Mouse (Mus musculus): ENCODE data around the gene Gm11639.

Gm11639 gene

GRCm38 (mm10) chr11:105144508-105145210 lies 459.2 kb downstream of the Gm11639 start:
- in situ Hi-C loops (cut with MboI; ENCODE audit: low pct_unique_long_range_greater_than_20kb in 1 of 2, low sequenced_read_pairs in 2 of 2, unreplicated experiment in 1 of 2): no loop called here

GRCm38 (mm10) chr11:105145211-105145610 lies 459.7 kb downstream of the Gm11639 start:
- in situ Hi-C loops (cut with MboI; ENCODE audit: low pct_unique_long_range_greater_than_20kb in 1 of 2, low sequenced_read_pairs in 2 of 2, unreplicated experiment in 1 of 2): no loop called here

- in situ Hi-C loops (cut with MboI; ENCODE audit: low pct_unique_long_range_greater_than_20kb in 1 of 2, low sequenced_read_pairs in 2 of 2, unreplicated experiment in 1 of 2): no loop called here
Observed at GRCm38 (mm10) chr11:105146593-105146992, 461.1 kb downstream of the Gm11639 start, which contains the start of gene Gm10842. TSS of gene Gm10842 (plus strand) at chr11:105146893.

GRCm38 (mm10) chr11:105149353-105149752 lies 463.8 kb downstream of the Gm11639 start:
- in situ Hi-C loops (cut with MboI; ENCODE audit: low pct_unique_long_range_greater_than_20kb in 1 of 2, low sequenced_read_pairs in 2 of 2, unreplicated experiment in 1 of 2): no loop called here

- in situ Hi-C loops (cut with MboI; ENCODE audit: low pct_unique_long_range_greater_than_20kb in 1 of 2, low sequenced_read_pairs in 2 of 2, unreplicated experiment in 1 of 2): loop anchor here (25.0 kb wide), 1 partner anchor 862 kb away; no protein-coding TSS in a partner anchor
Observed at GRCm38 (mm10) chr11:105149766-105150165, 464.3 kb downstream of the Gm11639 start.

GRCm38 (mm10) chr11:105150691-105151090 lies 465.2 kb downstream of the Gm11639 start:
- in situ Hi-C loops (cut with MboI; ENCODE audit: low pct_unique_long_range_greater_than_20kb in 1 of 2, low sequenced_read_pairs in 2 of 2, unreplicated experiment in 1 of 2): loop anchor here (25.0 kb wide), 1 partner anchor 863 kb away; no protein-coding TSS in a partner anchor

- in situ Hi-C loops (cut with MboI; ENCODE audit: low pct_unique_long_range_greater_than_20kb in 1 of 2, low sequenced_read_pairs in 2 of 2, unreplicated experiment in 1 of 2): loop anchor here (25.0 kb wide), 1 partner anchor 864 kb away; no protein-coding TSS in a partner anchor
Observed at GRCm38 (mm10) chr11:105151226-105152016, 465.9 kb downstream of the Gm11639 start.

GRCm38 (mm10) chr11:105152017-105152300 lies 466.5 kb downstream of the Gm11639 start:
- in situ Hi-C loops (cut with MboI; ENCODE audit: low pct_unique_long_range_greater_than_20kb in 1 of 2, low sequenced_read_pairs in 2 of 2, unreplicated experiment in 1 of 2): loop anchor here (25.0 kb wide), 1 partner anchor 865 kb away; no protein-coding TSS in a partner anchor

GRCm38 (mm10) chr11:105152357-105152899 lies 466.9 kb downstream of the Gm11639 start:
- in situ Hi-C loops (cut with MboI; ENCODE audit: low pct_unique_long_range_greater_than_20kb in 1 of 2, low sequenced_read_pairs in 2 of 2, unreplicated experiment in 1 of 2): loop anchor here (25.0 kb wide), 1 partner anchor 865 kb away; no protein-coding TSS in a partner anchor

GRCm38 (mm10) chr11:105153068-105153833 lies 467.7 kb downstream of the Gm11639 start:
- in situ Hi-C loops (cut with MboI; ENCODE audit: low pct_unique_long_range_greater_than_20kb in 1 of 2, low sequenced_read_pairs in 2 of 2, unreplicated experiment in 1 of 2): loop anchor here (25.0 kb wide), 1 partner anchor 866 kb away; no protein-coding TSS in a partner anchor

GRCm38 (mm10) chr11:105155915-105156314 lies 470.4 kb downstream of the Gm11639 start:
- in situ Hi-C loops (cut with MboI; ENCODE audit: low pct_unique_long_range_greater_than_20kb in 1 of 2, low sequenced_read_pairs in 2 of 2, unreplicated experiment in 1 of 2): loop anchor here (25.0 kb wide), 1 partner anchor 869 kb away; no protein-coding TSS in a partner anchor

- in situ Hi-C loops (cut with MboI; ENCODE audit: low pct_unique_long_range_greater_than_20kb in 1 of 2, low sequenced_read_pairs in 2 of 2, unreplicated experiment in 1 of 2): loop anchor here (25.0 kb wide), 1 partner anchor 870 kb away; no protein-coding TSS in a partner anchor
Observed at GRCm38 (mm10) chr11:105156748-105157267, 471.3 kb downstream of the Gm11639 start.

- in situ Hi-C loops (cut with MboI; ENCODE audit: low pct_unique_long_range_greater_than_20kb in 1 of 2, low sequenced_read_pairs in 2 of 2, unreplicated experiment in 1 of 2): loop anchor here (25.0 kb wide), 1 partner anchor 871 kb away; no protein-coding TSS in a partner anchor
Observed at GRCm38 (mm10) chr11:105158047-105158446, 472.5 kb downstream of the Gm11639 start.

- in situ Hi-C loops (cut with MboI; ENCODE audit: low pct_unique_long_range_greater_than_20kb in 1 of 2, low sequenced_read_pairs in 2 of 2, unreplicated experiment in 1 of 2): loop anchor here (25.0 kb wide), 1 partner anchor 873 kb away; no protein-coding TSS in a partner anchor
Observed at GRCm38 (mm10) chr11:105159673-105160360, 474.3 kb downstream of the Gm11639 start.

- in situ Hi-C loops (cut with MboI; ENCODE audit: low pct_unique_long_range_greater_than_20kb in 1 of 2, low sequenced_read_pairs in 2 of 2, unreplicated experiment in 1 of 2): loop anchor here (25.0 kb wide), 1 partner anchor 874 kb away; no protein-coding TSS in a partner anchor
Observed at GRCm38 (mm10) chr11:105161411-105161810, 475.9 kb downstream of the Gm11639 start.

GRCm38 (mm10) chr11:105164516-105165510 lies 479.3 kb downstream of the Gm11639 start:
- in situ Hi-C loops (cut with MboI; ENCODE audit: low pct_unique_long_range_greater_than_20kb in 1 of 2, low sequenced_read_pairs in 2 of 2, unreplicated experiment in 1 of 2): loop anchor here (25.0 kb wide), 1 partner anchor 878 kb away; no protein-coding TSS in a partner anchor
